18 mouse cellular contexts compared by ENCODE assay signal in genomic region chr8:84222566-84223165, GRCm38 (mm10). TPM values are rescaled to one million over a fixed set of nuclear protein-coding genes. Genes with fewer than 3 reads are reported as not detected.
DNase-seq lines count a peak whose midpoint lies in the region; ATAC-seq lines count a peak whose summit lies in the region.
"Had no signal": no experiment of that assay in that cellular context is flagged by ENCODE, and none has a peak within 500 bp of the region (broad histone marks: within the 10 kb centered on the region; RNA-seq: fewer than 3 reads in every experiment).

No protein-coding gene starts in this region.

- no peak overlapping the region for H3K9ac ChIP-seq in liver, embryonic 15.5 days
- no peak overlapping the region for H3K9ac ChIP-seq in kidney, embryonic 15.5 days
- H3K9ac ChIP-seq: forebrain, postnatal 0 days; hindbrain, embryonic 12.5 days; midbrain, embryonic 15.5 days; neural tube, embryonic 12.5 days had no signal

- no peak overlapping the region for H3K4me2 ChIP-seq in liver, embryonic 15.5 days
- no peak overlapping the region for H3K4me2 ChIP-seq in kidney, embryonic 15.5 days
- H3K4me2 ChIP-seq: hindbrain, embryonic 12.5 days; midbrain, embryonic 15.5 days; neural tube, embryonic 12.5 days had no signal

- H3K27ac ChIP-seq in liver, embryonic 15.5 days (replicated peaks): peak overlapping the region; percentile 72
- H3K27ac ChIP-seq in kidney, embryonic 15.5 days: no peak overlapping the region
- H3K27ac ChIP-seq: heart, adult 2 months; hindbrain, embryonic 12.5 days; midbrain, embryonic 15.5 days; neural tube, embryonic 12.5 days had no signal

- peaks cover 15% of the 10 kb centered on the region for H3K4me1 ChIP-seq in liver, embryonic 15.5 days (replicated peaks)
- H3K4me1 ChIP-seq in kidney, embryonic 15.5 days: no peaks in the 10 kb centered on the region
- H3K4me1 ChIP-seq: hindbrain, embryonic 12.5 days; midbrain, embryonic 15.5 days; neural tube, embryonic 12.5 days had no signal

- ATAC-seq in liver, embryonic 15.5 days (ENCODE audit: insufficient read depth): 0 out of 2 replicates have a peak, but pooled peaks have one; percentile 22
- ATAC-seq in kidney, embryonic 15.5 days (replicated peaks; ENCODE audit: low FRiP score): no peak
- ATAC-seq: forebrain, postnatal 0 days; midbrain, embryonic 15.5 days; Patski had no signal

- 51% methylated on average over 9 of the region's 9 CpGs for WGBS in liver, embryonic 15.5 days (ENCODE audit: insufficient replicate concordance)
- WGBS in kidney, embryonic 15.5 days: 89% methylated on average over 9 of the region's 9 CpGs

- peaks cover 12% of the 10 kb centered on the region for H3K36me3 ChIP-seq in liver, embryonic 15.5 days (replicated peaks)
- H3K36me3 ChIP-seq in kidney, embryonic 15.5 days: peaks cover 96% of the 10 kb centered on the region

- H3K9me3 ChIP-seq in liver, embryonic 15.5 days (replicated peaks): no peaks in the 10 kb centered on the region
- H3K9me3 ChIP-seq in kidney, embryonic 15.5 days (replicated peaks): no peaks in the 10 kb centered on the region
- H3K9me3 ChIP-seq: hindbrain, embryonic 12.5 days; midbrain, embryonic 15.5 days; neural tube, embryonic 12.5 days had no signal

- DNase-seq in gastrocnemius, postnatal 25 days: peak; percentile 41
- no peak for DNase-seq in gastrocnemius, adult 8-10 months (ENCODE audit: low spot score in 2 of 2)
- peak; percentile 89 for DNase-seq in A20 (ENCODE audit: low read depth, low spot score)
- peak; percentile 58 for DNase-seq in brain, adult 2 months (ENCODE audit: low read depth, low spot score)
- DNase-seq in cerebellum, postnatal 25 days: no peak
- no peak for DNase-seq in embryo, embryonic 10.5 days (ENCODE audit: low spot score)
- DNase-seq: B cell, adult 2 months; cerebellum, postnatal 14 days; forebrain, postnatal 0 days; kidney, adult 18-20 months; thymus, adult 18-20 months had no signal

- H3K27me3 ChIP-seq in liver, embryonic 15.5 days: no peaks in the 10 kb centered on the region
- no peaks in the 10 kb centered on the region for H3K27me3 ChIP-seq in kidney, embryonic 15.5 days
- H3K27me3 ChIP-seq: hindbrain, embryonic 12.5 days; midbrain, embryonic 15.5 days; neural tube, embryonic 12.5 days; Patski had no signal

- no peak overlapping the region for H3K4me3 ChIP-seq in liver, embryonic 15.5 days (replicated peaks)
- H3K4me3 ChIP-seq in kidney, embryonic 15.5 days (replicated peaks): no peak overlapping the region
- H3K4me3 ChIP-seq: heart, adult 2 months; hindbrain, embryonic 12.5 days; midbrain, embryonic 15.5 days; neural tube, embryonic 12.5 days had no signal

RNA-seq across cellular contexts. Expression of gene Zswim4, which starts 14.2 kb away (rescaled TPM):
- total RNA-seq in gastrocnemius, postnatal 25 days (2021): 1 to 10 TPM; 6.2 to 6.3 TPM
- 1 to 10 TPM; 6.8 to 7.9 (median 7.0) TPM for total RNA-seq in gastrocnemius, adult 8-10 months (2022)
- 2.0 and 2.5 TPM in 2 replicates for polyA plus RNA-seq in liver, embryonic 15.5 days (2015; fragmentation: Nextera tagmentation; extraction: Ambion mirVana)
- polyA plus RNA-seq in kidney, embryonic 15.5 days (2015; fragmentation: Nextera tagmentation; extraction: Ambion mirVana): 16.6 and 17.3 TPM in 2 replicates

RNA-seq across cellular contexts. Expression of gene D8Ertd738e, which starts 26.9 kb away (rescaled TPM):
- total RNA-seq in gastrocnemius, postnatal 25 days (2021): 100 to 1,000 TPM; 174 to 185 TPM
- 100 to 1,000 TPM; 142 to 179 (median 152) TPM for total RNA-seq in gastrocnemius, adult 8-10 months (2022)
- polyA plus RNA-seq in liver, embryonic 15.5 days (2015; fragmentation: Nextera tagmentation; extraction: Ambion mirVana): 176 and 183 TPM in 2 replicates
- polyA plus RNA-seq in kidney, embryonic 15.5 days (2015; fragmentation: Nextera tagmentation; extraction: Ambion mirVana): 336 and 355 TPM in 2 replicates

RNA-seq across cellular contexts. Expression of gene Mri1, which starts 34.5 kb away (rescaled TPM):
- 10 to 100 TPM; 10.1 to 16.5 TPM for total RNA-seq in gastrocnemius, postnatal 25 days (2021)
- 10 to 100 TPM; 13.3 to 18.8 (median 16.4) TPM for total RNA-seq in gastrocnemius, adult 8-10 months (2022)
- polyA plus RNA-seq in liver, embryonic 15.5 days (2015; fragmentation: Nextera tagmentation; extraction: Ambion mirVana): 28.6 and 30.5 TPM in 2 replicates
- polyA plus RNA-seq in kidney, embryonic 15.5 days (2015; fragmentation: Nextera tagmentation; extraction: Ambion mirVana): 66.8 and 77.8 TPM in 2 replicates

RNA-seq across cellular contexts. Expression of gene Nanos3, which starts 37.6 kb away (rescaled TPM):
- total RNA-seq in gastrocnemius, postnatal 25 days (2021): not detected
- not detected for total RNA-seq in gastrocnemius, adult 8-10 months (2022)
- 0.31 TPM in 2 replicates for polyA plus RNA-seq in liver, embryonic 15.5 days (2015; fragmentation: Nextera tagmentation; extraction: Ambion mirVana)
- 3.6 and 4.7 TPM in 2 replicates for polyA plus RNA-seq in kidney, embryonic 15.5 days (2015; fragmentation: Nextera tagmentation; extraction: Ambion mirVana)

RNA-seq across cellular contexts. Expression of gene Ccdc130, which starts 47.5 kb away (rescaled TPM):
- 1 to 10 TPM; 6.8 to 7.7 TPM for total RNA-seq in gastrocnemius, postnatal 25 days (2021)
- total RNA-seq in gastrocnemius, adult 8-10 months (2022): 1 to 10 TPM; 4.7 to 8.2 (median 5.8) TPM
- 7.3 and 7.7 TPM in 2 replicates for polyA plus RNA-seq in liver, embryonic 15.5 days (2015; fragmentation: Nextera tagmentation; extraction: Ambion mirVana)
- polyA plus RNA-seq in kidney, embryonic 15.5 days (2015; fragmentation: Nextera tagmentation; extraction: Ambion mirVana): 23.0 and 25.9 TPM in 2 replicates

Comparison
In these comparisons a context has a peak if more than half of its experiments do, and no peak if none do; other contexts are left out.
1. DNase-seq: peak in gastrocnemius, postnatal 25 days (single experiment), A20 (single experiment) and brain, adult 2 months (single experiment); none in gastrocnemius, adult 8-10 months (0 of 2), cerebellum, postnatal 25 days (0 of 2) and embryo, embryonic 10.5 days (single experiment).